Mouse (Mus musculus) spleen, adult 2 months (tissue): ENCODE measurements around the gene Jarid2. TPM values are rescaled to one million over a fixed set of nuclear protein-coding genes. Genes with fewer than 3 reads are reported as not detected.

ENCODE experiments used
- DNase-seq, 2 experiments: peaks; one replicate each; pipeline versions ENCODE4 v3.0.0 to v3.0.0-alpha.2; 2012 to 2021; ENCODE audit warnings: low spot score in 2 of 2, low read depth in 1 of 2
- H3K27ac ChIP-seq: fragments of 200-500 bp; 2 replicates; pipeline ENCODE4 v1.5.1; 2012; ENCODE audit warnings: low read length, inconsistent platforms; ENCODE audit not compliant: insufficient read depth
- H3K27me3 ChIP-seq: fragments of 200-500 bp; 2 replicates; pipeline ENCODE4 v1.6.1; 2012; ENCODE audit warnings: mild to moderate bottlenecking, moderate library complexity, low read length, inconsistent platforms; ENCODE audit not compliant: control insufficient read depth, insufficient read depth
- H3K36me3 ChIP-seq: fragments of 200-500 bp; 2 replicates; pipeline ENCODE4 v1.6.1; 2012; ENCODE audit warnings: mild to moderate bottlenecking, low read length, inconsistent platforms; ENCODE audit not compliant: control insufficient read depth, insufficient read depth
- H3K4me1 ChIP-seq: fragments of 200-500 bp; 2 replicates; pipeline ENCODE4 v1.6.1; 2011; ENCODE audit warnings: inconsistent platforms; ENCODE audit not compliant: control insufficient read depth, insufficient read depth, insufficient read length
- H3K4me3 ChIP-seq: fragments of 200-500 bp; 2 replicates; pipeline ENCODE4 v1.5.1; 2011; ENCODE audit warnings: mild to moderate bottlenecking, inconsistent platforms; ENCODE audit not compliant: insufficient read depth, insufficient read length; ENCODE audit errors: extremely low read depth
- CTCF ChIP-seq: fragments of 200-500 bp; IDR thresholded peaks from 2 replicates; pipeline ENCODE4 v1.5.1; 2011; ENCODE audit warnings: mild to moderate bottlenecking, inconsistent platforms; ENCODE audit not compliant: insufficient read depth, insufficient read length, insufficient replicate concordance; ENCODE audit errors: extremely low read depth
- POLR2A ChIP-seq: fragments of 200-500 bp; IDR thresholded peaks from 2 replicates; pipeline ENCODE4 v1.6.1; 2011; ENCODE audit warnings: low read depth, low read length, inconsistent platforms
- WGBS: fragments of 180-500 bp; shearing (Covaris S2); methylation state at CpG from one replicate; pipeline ENCODE4 v1.1.7; 2018; 5-methylcytosine and 5-hydroxymethylcytosine counted together
- polyA plus RNA-seq: library from polyadenylated mRNA; depleted of rRNA; stranded (reverse); fragments of >200 nt; gene quantifications from 2 replicates; pipeline ENCODE4 v1.2.3, GENCODE M21; 2012

The Jarid2 gene
- polyA plus RNA-seq, 1 experiment: 10.9 TPM

- Histone ChIP-seq H3K36me3 (peaks cover 17% of the 10 kb centered on the region), H3K4me3 (no peak overlapping the region)
- no peak for TF ChIP-seq POLR2A
- TF ChIP-seq CTCF: no peak
These were observed 162.8 kb downstream of the Jarid2 start for GRCm38 (mm10) chr13:44891813-44892730.

GRCm38 (mm10) chr13:44896211-44896610, 166.9 kb downstream of the Jarid2 start:
- H3K36me3 ChIP-seq: peaks cover 23% of the 10 kb centered on the region
- H3K4me3 ChIP-seq: no peak overlapping the region
- H3K4me1 ChIP-seq: no peaks in the 10 kb centered on the region
- no peak for DNase-seq
- WGBS: 92% methylated on average over 12 of the region's 12 CpGs
- no peaks in the 10 kb centered on the region for H3K27me3 ChIP-seq
- no peak for TF ChIP-seq POLR2A
- TF ChIP-seq CTCF: no peak
- no peak overlapping the region for H3K27ac ChIP-seq

More at GRCm38 (mm10) chr13:44891813-44892730, 162.8 kb downstream of the Jarid2 start:
- WGBS: 95% methylated on average over 5 of the region's 5 CpGs
- H3K4me1 ChIP-seq: no peaks in the 10 kb centered on the region
- DNase-seq: no peak
- no peaks in the 10 kb centered on the region for H3K27me3 ChIP-seq
- no peak overlapping the region for H3K27ac ChIP-seq

- H3K4me3 ChIP-seq: no peak overlapping the region
- H3K4me1 ChIP-seq: no peaks in the 10 kb centered on the region
- H3K27me3 ChIP-seq: no peaks in the 10 kb centered on the region
- H3K36me3 ChIP-seq: peaks cover 33% of the 10 kb centered on the region
- WGBS: 70% methylated on average over 6 of the region's 6 CpGs
- DNase-seq: no peak
- no peak overlapping the region for H3K27ac ChIP-seq
- TF ChIP-seq POLR2A (no peak), CTCF (no peak)
These were observed 173.0 kb downstream of the Jarid2 start for GRCm38 (mm10) chr13:44902299-44902698.

GRCm38 (mm10) chr13:44903416-44903815, 174.1 kb downstream of the Jarid2 start:
- TF ChIP-seq POLR2A (no peak), CTCF (no peak)
- no peaks in the 10 kb centered on the region for H3K27me3 ChIP-seq
- H3K36me3 ChIP-seq: peaks cover 32% of the 10 kb centered on the region
- no peak for DNase-seq
- no peak overlapping the region for H3K27ac ChIP-seq
- H3K4me3 ChIP-seq: no peak overlapping the region
- no peaks in the 10 kb centered on the region for H3K4me1 ChIP-seq

DNA sequence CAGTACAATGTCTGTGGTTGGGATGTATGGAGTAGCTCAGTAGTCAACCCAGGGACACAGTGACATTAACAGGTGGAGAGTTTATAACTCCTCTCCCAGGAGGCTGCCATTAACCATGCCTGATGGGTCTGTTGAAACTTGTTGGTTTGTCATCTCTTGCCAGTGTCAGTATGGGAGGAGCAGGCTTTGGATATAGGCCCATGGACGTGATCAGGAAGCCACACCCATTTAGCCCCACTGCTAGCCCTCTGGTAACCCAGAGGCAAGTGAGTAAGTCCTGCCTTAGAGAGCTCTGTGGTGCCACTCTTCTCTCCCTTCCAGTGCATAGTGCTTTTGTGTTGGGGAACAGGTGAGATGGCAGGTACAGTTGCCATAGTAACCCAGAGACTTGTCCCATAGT, 175.0 kb downstream of the Jarid2 start:
- H3K4me1 ChIP-seq: no peaks in the 10 kb centered on the region
- WGBS: 61% methylated on average over 1 of the region's 1 CpGs
- H3K36me3 ChIP-seq: peaks cover 29% of the 10 kb centered on the region

GRCm38 (mm10) chr13:44906141-44906540, 176.9 kb downstream of the Jarid2 start:
- Histone ChIP-seq H3K27ac (no peak overlapping the region), H3K4me1 (no peaks in the 10 kb centered on the region), H3K27me3 (no peaks in the 10 kb centered on the region), H3K4me3 (no peak overlapping the region), H3K36me3 (peaks cover 37% of the 10 kb centered on the region)
- TF ChIP-seq CTCF: no peak
- TF ChIP-seq POLR2A: no peak
- no peak for DNase-seq
- 96% methylated on average over 11 of the region's 11 CpGs for WGBS

More for the DNA sequence above, 175.0 kb downstream of the Jarid2 start:
- no peak for DNase-seq
- no peak overlapping the region for H3K27ac ChIP-seq
- H3K4me3 ChIP-seq: no peak overlapping the region
- H3K27me3 ChIP-seq: no peaks in the 10 kb centered on the region
- no peak for TF ChIP-seq POLR2A
- no peak for TF ChIP-seq CTCF

DNA sequence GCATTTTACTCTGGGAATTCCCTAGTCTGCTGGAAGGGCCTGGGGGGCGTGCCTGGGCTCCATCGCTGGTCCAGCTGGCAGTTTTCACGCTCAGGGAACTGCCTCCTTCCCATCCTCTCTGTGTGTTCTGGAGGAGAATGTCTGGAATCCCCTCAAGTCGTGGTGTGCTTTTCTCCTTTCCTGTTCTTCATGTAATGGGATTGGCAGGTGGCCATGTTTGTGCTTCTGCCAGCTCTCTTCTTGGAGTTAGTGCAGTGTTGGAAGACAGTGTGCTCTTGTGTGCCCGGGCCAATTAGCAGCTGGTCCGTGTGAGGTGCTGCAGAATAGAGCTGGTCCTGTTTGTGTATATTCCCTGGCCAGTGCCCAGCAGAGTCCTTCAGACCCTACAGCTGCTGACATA, 178.4 kb downstream of the Jarid2 start:
- 84% methylated on average over 6 of the region's 6 CpGs for WGBS
- peak in 1 of 2 experiments; percentile 8 for DNase-seq
- no peak overlapping the region for H3K27ac ChIP-seq
- TF ChIP-seq CTCF (no peak), POLR2A (no peak)
- H3K36me3 ChIP-seq: peaks cover 38% of the 10 kb centered on the region
- no peak overlapping the region for H3K4me3 ChIP-seq
- no peaks in the 10 kb centered on the region for H3K27me3 ChIP-seq
- H3K4me1 ChIP-seq: no peaks in the 10 kb centered on the region
